Comparison of ENCODE assay signal across 9 mouse cellular contexts in genomic region chr15:77839529-77840286, GRCm38 (mm10). TPM values are rescaled to one million over a fixed set of nuclear protein-coding genes. Genes with fewer than 3 reads are reported as not detected.
A peak's percentile ranks its signal among the peaks of the same experiment; 100 is the strongest.
DNase-seq lines count a peak whose midpoint lies in the region; ATAC-seq and TF ChIP-seq lines count a peak whose summit lies in the region.
"Had no signal": no experiment of that assay in that cellular context is flagged by ENCODE, and none has a peak within 500 bp of the region (broad histone marks: within the 10 kb centered on the region; RNA-seq: fewer than 3 reads in every experiment).

No protein-coding gene starts in this region.

- intact Hi-C loops in gastrocnemius, adult 2 months (cut with DNase I) = loop anchor here (2.0 to 5.0 kb wide), 3 partner anchors 19 to 73 kb away; no protein-coding TSS in a partner anchor
- intact Hi-C loops in left cerebral cortex, postnatal 25 days (cut with DNase I) = loop anchor here (5.0 kb wide), 2 partner anchors 37 to 57 kb away; no protein-coding TSS in a partner anchor

- 8% methylated on average over 10 of the region's 10 CpGs for WGBS in forebrain, embryonic 10.5 days
- WGBS in liver, embryonic 11.5 days = 14% methylated on average over 10 of the region's 10 CpGs

- no peaks in the 10 kb centered on the region for H3K27me3 ChIP-seq in forebrain, embryonic 10.5 days (ENCODE audit: poor library complexity, severe bottlenecking)
- no peaks in the 10 kb centered on the region for H3K27me3 ChIP-seq in liver, embryonic 11.5 days (replicated peaks; ENCODE audit: control insufficient read depth, insufficient read depth, low read length)
- H3K27me3 ChIP-seq: Patski had no signal

- H3K9ac ChIP-seq in liver, embryonic 11.5 days (ENCODE audit: low read depth, low read length) = peak overlapping the region; percentile 87

- peaks cover 77% of the 10 kb centered on the region for H3K4me1 ChIP-seq in forebrain, embryonic 10.5 days
- H3K4me1 ChIP-seq in liver, embryonic 11.5 days (replicated peaks; ENCODE audit: control insufficient read depth, insufficient read depth, low read length) = peaks cover 70% of the 10 kb centered on the region

- peak overlapping the region; percentile 98 for H3K27ac ChIP-seq in gastrocnemius, adult 2 months
- H3K27ac ChIP-seq in forebrain, embryonic 10.5 days = peak overlapping the region; percentile 90
- H3K27ac ChIP-seq in liver, embryonic 11.5 days (ENCODE audit: low read depth, low read length) = peak overlapping the region; percentile 81

- peak overlapping the region; percentile 85 for H3K4me3 ChIP-seq in gastrocnemius, adult 2 months
- peak overlapping the region; percentile 90 for H3K4me3 ChIP-seq in forebrain, embryonic 10.5 days
- H3K4me3 ChIP-seq in liver, embryonic 11.5 days (ENCODE audit: low read depth, low read length) = peak overlapping the region; percentile 76

- no peak for DNase-seq in gastrocnemius, adult 2 months
- no peak for DNase-seq in gastrocnemius, postnatal 25 days
- peak; percentile 61 for DNase-seq in A20 (ENCODE audit: low read depth, low spot score)
- DNase-seq in forebrain, embryonic 10.5 days (ENCODE audit: extremely low spot score, low spot score) = no peak
- no peak for DNase-seq in liver, embryonic 11.5 days (ENCODE audit: low spot score)
- no peak for DNase-seq in B cell, adult 2 months
- no peak for DNase-seq in left cerebral cortex, postnatal 25 days (ENCODE audit: low spot score in 2 of 2)
- no peak for DNase-seq in spleen, adult 18-20 months

- peaks cover 2% of the 10 kb centered on the region for H3K36me3 ChIP-seq in forebrain, embryonic 10.5 days (replicated peaks)
- H3K36me3 ChIP-seq in liver, embryonic 11.5 days (ENCODE audit: control insufficient read depth, insufficient read depth, low read length) = no peaks in the 10 kb centered on the region; the same call in 1 of the 2 replicates

- no peak for TF ChIP-seq CTCF in gastrocnemius, adult 2 months (IDR thresholded peaks at IDR 0.05)

- peak overlapping the region; percentile 99 for H3K4me2 ChIP-seq in liver, embryonic 11.5 days

- no peak for ATAC-seq in liver, embryonic 11.5 days (replicated peaks; ENCODE audit: low FRiP score)
- ATAC-seq: Patski had no signal

- no peaks in the 10 kb centered on the region for H3K9me3 ChIP-seq in forebrain, embryonic 10.5 days
- H3K9me3 ChIP-seq in liver, embryonic 11.5 days (ENCODE audit: control insufficient read depth, low read length) = no peaks in the 10 kb centered on the region

RNA-seq across cellular contexts. Expression of gene Myh9, which starts 2.3 kb away (rescaled TPM):
- 10 to 100 TPM; 37.4 to 57.4 TPM for total RNA-seq in gastrocnemius, adult 2 months (2021)
- total RNA-seq in gastrocnemius, postnatal 25 days (2021) = 10 to 100 TPM; 51.0 to 72.0 TPM
- polyA plus RNA-seq in forebrain, embryonic 10.5 days (2016; fragmentation: Nextera tagmentation; extraction: Ambion mirVana) = 35.6 and 36.8 TPM in 2 replicates
- polyA plus RNA-seq in liver, embryonic 11.5 days (2014; fragmentation: Nextera tagmentation; extraction: Ambion mirVana) = 49.8 and 53.0 TPM in 2 replicates
- 10 to 100 TPM; 69.9 to 75.5 TPM for total RNA-seq in left cerebral cortex, postnatal 25 days (2021)
